Mouse (Mus musculus) neutrophil, adult 5-6 weeks (primary cell): ENCODE measurements around the gene Gm28043. TPM values are rescaled to one million over a fixed set of nuclear protein-coding genes. Genes with fewer than 3 reads are reported as not detected.

ENCODE experiments used
- ATAC-seq: fragments of 151-379, 151-347 bp; 2 replicates; pipeline ENCODE4 v1.8.0; 2017; ENCODE audit warnings: mild to moderate bottlenecking, moderate TSS enrichment; ENCODE audit not compliant: insufficient number of reproducible peaks, poor library complexity, low FRiP score, severe bottlenecking; ENCODE audit errors: extremely low read depth
- total RNA-seq: library from RNA; stranded (forward); fragments of 200-1000 nt; gene quantifications from 2 replicates; pipeline ENCODE4 v1.2.3, GENCODE M21; 2017

The Gm28043 gene
- total RNA-seq, 1 experiment from 2014 or later, result 29.8 TPM

DNA sequence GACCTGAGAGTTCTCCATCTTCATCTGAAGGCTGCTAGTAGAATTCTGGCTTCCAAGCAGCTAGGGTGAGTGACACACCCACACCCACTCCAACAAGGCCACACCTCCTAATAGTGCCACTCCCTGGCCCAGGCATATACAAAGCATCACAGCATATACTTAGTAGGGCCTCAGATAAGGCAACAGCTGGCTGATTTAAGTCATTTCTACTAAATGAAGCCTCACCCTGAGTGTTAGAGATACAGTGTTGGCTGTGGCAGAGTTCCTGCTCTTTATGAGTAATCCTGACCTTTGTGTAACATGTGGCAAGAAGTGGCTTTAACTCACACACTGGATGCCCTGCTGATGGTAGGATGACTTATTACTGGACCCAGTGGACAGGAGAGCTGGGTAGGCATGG lies 55.3 kb downstream of the Gm28043 start:
- no peak for ATAC-seq

GRCm38 (mm10) chr17:29671021-29671420 lies 56.3 kb downstream of the Gm28043 start:
- ATAC-seq, result no peak

GRCm38 (mm10) chr17:29673325-29673724 lies 58.6 kb downstream of the Gm28043 start:
- ATAC-seq, result no peak

DNA sequence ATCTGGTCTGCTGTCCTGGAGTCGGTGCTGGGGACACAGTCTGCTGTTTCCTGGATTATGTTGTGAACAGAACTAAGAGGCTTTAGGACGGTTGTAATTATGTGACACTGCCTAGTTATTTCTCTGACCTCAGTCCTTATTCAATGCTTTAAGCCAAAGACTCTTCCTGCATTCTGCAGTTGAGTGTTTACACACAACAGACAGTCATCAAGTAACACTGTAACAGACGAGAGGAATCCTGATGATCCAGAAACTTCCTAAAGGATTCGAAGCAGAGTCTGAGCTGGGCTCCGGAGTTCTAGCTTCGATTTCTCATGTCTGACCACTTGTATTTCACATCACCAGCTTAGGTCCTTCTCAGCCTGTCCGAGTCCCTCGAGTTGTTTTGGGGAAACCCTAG lies 63.9 kb downstream of the Gm28043 start:
- ATAC-seq, result no peak

- ATAC-seq, result peak; percentile 62
Observed at GRCm38 (mm10) chr17:29679038-29679767, 64.5 kb downstream of the Gm28043 start.

DNA sequence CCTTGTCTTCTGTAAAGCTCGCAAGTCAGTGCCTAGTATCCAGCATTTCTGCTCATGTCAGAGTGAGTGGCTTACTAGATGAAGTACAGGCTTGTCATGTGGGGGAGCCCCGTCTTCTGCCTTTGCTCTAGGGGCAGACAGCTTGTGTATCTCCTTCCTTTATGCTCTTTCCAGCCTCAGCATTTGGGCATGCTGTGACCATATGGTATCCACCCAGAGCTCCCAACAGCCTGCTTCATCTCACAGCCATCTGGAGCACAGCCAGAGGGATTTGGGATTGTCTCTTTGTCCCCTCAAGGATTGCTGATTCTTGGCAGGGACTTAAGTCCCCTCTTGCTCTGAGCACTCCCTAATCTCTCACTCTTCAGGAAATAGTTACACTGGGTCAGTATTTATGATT lies 65.5 kb downstream of the Gm28043 start:
- ATAC-seq, result no peak

DNA sequence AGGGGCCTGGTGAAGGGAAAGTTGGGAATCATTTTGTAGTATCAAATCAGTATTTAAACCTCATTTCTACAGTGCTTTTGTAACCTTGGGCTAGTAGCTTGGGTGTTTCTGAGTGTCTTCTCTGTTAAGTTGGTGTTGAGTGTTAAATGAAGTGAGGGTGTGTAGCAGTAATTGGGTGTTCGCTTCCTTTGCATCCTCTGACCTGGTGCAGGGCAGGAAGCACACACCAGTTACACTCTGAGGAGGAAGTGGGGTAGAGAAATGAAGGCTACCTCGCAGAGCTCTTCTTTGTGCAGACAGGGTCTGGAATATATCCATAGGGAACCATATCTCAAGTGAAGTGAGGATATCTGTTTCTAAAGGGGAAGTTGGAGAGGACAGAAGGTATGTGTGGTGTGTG lies 66.2 kb downstream of the Gm28043 start:
- ATAC-seq, result no peak

GRCm38 (mm10) chr17:29681669-29682068 lies 67.0 kb downstream of the Gm28043 start:
- ATAC-seq, result no peak; the same call in 1 of the 2 replicates

GRCm38 (mm10) chr17:29682261-29682660 lies 67.6 kb downstream of the Gm28043 start:
- no peak for ATAC-seq

GRCm38 (mm10) chr17:29683127-29683526 lies 68.5 kb downstream of the Gm28043 start:
- ATAC-seq, result no peak

DNA sequence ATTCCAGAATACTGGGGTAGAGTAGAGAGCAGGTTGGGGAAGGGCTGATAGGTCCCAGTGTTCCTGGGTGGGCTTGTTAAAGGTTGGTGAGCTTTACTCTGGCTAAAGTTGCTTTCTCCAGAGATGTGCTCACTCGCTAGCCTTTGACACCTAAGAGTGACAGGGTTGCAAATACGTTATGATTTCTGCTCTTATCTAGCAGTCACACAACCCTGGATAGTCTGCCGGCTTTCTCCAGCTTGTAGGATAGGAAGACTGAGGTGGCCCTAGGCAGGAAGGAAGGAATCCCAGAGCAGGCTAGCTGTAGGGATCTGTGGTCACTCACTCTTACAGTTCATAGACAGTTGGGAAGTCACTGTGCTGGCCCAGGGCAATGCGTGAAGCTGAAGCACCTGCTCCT lies 69.6 kb downstream of the Gm28043 start:
- no peak for ATAC-seq

DNA sequence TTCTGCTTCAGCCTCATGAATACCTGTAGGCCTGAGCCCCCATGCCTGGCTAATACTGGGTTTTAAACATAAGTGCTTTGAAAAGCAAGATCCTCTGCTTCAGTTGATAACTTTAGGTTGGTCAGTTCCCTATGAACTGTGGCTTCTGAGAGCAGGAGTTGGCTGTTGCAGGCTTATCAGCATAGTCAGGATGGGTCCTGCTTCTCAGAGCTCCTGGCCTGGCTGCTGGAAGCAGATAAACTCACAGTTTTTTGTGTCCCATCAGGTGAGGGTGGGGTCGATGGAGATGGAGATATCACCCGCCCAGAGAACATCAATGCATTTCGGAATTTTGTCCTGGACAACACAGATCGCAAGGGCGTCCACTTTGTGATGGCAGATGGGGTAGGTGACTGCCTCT lies 72.1 kb downstream of the Gm28043 start:
- no peak for ATAC-seq

DNA sequence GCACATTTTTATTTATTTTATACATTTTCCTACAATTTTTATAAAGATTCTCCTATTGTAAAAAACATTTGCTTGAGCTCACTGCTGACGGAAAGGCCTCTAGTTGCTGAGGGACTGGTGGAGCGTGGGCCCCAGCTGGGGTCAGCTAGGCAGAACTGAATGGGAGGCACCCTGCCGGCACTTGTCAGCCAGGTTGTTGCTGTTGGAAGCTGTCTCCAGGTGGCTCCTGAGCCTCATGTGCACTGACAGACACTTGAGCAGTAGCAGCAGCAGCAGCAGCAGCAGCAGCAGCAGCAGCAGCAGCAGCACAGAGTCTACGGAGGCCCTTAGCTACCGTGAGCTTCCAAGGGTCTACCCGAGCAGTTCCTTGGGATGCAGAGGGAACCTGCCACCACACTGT lies 72.7 kb downstream of the Gm28043 start:
- ATAC-seq, result no peak

DNA sequence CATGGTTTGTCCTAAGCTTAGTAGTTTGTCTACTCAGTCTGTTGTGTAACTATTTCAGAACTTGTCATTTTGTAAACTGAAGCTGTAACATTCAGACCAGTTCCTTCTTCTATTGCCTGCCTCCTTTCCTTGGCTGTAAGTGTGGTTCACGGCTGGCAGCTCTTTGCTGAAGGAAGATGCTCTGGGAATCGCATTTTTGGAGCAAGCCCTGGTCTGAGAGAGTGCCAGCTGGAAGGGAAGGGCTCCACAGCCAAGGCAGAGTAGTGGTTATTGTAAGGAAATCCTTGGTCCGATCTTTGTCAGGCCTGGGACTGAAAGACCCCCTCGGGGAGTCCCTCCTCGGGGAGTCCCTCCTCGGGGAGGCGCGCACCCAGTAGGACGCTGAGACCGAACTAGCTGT lies 73.9 kb downstream of the Gm28043 start:
- no peak for ATAC-seq

DNA sequence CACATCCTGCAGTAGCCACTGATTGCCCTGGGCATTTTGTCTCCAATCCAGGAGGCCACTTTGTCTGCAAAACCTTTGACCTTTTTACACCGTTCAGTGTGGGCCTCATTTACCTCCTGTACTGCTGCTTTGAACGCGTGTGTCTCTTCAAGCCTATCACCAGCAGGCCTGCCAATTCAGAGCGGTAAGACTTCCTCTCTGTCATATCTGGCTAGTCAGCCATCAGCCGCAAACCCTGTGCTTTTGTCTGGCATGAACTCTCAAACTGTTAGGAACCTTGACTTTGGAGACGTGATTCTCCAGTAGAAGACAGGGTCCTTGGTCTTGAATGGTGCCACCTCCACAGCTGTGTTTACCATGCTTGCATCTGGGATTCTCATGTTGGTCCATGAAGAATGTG lies 75.6 kb downstream of the Gm28043 start:
- ATAC-seq, result no peak

- no peak for ATAC-seq
Observed at GRCm38 (mm10) chr17:29692827-29693226, 78.2 kb downstream of the Gm28043 start.

DNA sequence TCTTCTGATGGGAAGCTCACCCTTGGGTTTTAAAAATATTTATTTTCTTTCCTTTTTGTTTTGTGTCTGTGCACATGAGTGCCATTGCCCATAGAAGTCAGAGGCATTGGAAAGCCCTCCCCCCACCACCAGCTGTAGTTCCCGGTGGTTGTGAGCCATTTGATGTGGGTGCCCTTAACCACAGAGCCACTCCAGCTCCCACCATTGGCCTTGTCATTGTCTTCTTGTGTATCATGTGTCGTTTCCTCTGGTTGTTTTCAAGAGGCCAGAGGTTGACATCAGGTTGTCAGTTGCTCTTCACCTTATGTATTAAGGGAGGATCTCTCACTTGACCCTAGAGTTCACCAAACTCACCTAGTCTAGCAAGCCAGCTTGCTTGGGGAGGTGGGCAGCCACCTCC lies 78.9 kb downstream of the Gm28043 start:
- ATAC-seq, result no peak

DNA sequence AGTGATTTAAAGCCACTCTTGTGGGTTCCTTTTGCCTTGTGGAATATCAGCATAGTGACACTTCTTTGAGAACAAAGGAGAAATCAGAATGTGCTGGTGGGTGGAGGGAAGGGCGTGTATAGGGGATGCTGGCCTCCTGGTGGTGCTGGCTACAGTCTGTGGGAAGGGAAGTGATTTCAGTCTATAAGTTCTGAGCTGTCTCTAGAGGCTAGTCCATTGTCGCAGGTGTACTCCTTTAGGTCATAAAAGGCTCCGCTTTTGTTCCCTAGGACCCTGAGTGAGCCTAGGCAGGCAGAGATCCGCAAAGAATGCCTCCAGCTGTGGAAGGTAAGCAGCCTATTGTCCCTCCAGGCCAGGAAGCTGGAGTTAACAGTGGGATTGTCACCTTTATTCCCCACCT lies 79.8 kb downstream of the Gm28043 start:
- no peak for ATAC-seq

DNA sequence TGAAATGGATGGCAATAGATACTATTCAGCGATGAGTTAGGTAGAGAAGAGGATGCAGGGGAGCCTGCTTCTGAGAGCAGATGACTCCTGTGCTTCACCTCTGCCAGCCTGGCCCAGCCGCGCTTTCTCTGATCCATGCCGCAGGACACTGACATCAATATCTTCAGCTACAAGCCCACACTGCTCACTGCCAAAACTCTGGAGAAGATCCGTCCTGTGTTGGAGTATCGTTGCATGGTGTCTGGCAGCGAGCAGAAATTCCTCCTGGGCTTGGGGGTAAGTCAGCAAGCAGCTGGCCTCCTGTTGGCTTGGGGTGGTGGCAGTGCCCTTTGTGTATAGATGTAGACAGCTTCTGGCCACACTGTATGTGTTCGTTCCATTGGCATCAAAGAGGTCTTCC lies 82.3 kb downstream of the Gm28043 start:
- ATAC-seq, result no peak

DNA sequence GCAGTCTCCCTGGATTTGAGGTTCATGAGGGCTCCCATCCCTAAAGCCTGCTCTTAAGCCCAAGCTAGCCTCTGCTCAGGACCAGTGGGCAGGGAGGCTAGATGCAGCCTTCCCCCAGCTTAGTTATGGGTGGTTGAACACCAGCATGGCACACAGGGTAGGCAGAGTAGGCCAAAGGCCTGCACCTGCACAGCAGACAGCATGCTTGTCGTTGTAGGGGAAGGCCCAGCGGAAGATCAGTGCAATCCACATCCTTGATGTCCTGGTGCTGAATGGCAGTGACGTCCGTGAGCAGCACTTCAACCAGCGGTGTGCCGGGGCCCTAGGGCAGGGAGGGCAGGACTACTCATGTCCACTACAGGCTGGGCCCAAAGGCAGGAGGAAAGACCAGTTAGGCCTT lies 83.7 kb downstream of the Gm28043 start:
- ATAC-seq, result no peak

DNA sequence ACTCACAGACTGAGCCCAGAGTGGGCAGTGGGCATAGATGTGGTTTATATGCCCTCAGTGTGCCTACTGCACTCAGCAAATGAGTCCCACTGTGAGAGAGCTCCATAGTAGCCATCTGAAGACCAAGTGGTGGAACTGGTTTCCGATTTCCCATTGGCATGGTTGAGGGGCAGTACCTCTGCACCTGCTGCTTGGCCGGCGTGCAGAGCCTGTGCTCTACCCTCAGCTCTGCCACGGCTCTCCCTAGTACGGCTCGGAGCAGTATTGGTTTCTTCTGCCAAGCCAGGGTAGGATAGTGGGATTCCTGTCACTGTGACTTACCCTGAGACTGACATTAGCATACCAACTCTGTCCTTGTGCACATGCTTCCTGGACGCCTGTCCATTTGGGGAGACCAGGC lies 85.9 kb downstream of the Gm28043 start:
- no peak for ATAC-seq
